Mouse (Mus musculus): ENCODE results near the gene Fam3a. TPM values are rescaled to one million over a fixed set of nuclear protein-coding genes. Genes with fewer than 3 reads are reported as not detected.
"Not testable (repeated sequence)": the region's sequence is repeated elsewhere in the genome, so short reads cannot be mapped to it uniquely, and the experiment has no call there.

Fam3a gene
- polyA plus RNA-seq, 1 experiment from 2014 or later: 31.6 TPM

- 0 out of 2 replicates have a peak, but pooled peaks cover 7% of the 10 kb centered on the region for H3K36me3 ChIP-seq (ENCODE audit: poor library complexity, severe bottlenecking)
Observed at GRCm38 (mm10) chrX:74388153-74388552, 4.9 kb downstream of the Fam3a start.

DNA sequence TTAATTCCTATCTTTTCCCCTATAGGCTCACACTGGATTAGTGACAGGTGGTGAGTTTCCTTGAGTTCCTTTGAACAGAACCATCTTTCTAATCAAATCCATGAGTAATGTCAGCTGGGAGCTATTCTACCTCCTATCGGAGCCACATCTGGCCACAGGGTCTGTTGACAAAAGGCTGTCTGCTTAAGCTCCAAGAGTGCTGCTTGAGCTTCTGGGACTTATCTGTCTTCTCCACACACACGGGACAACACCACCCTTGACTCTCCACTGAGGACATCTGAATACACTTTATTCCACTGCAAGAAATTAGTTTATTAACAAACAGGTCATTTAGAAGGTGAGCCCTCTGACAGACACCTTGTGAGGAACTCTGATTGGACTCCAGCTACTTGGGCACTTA is 8.6 kb downstream of the Fam3a start:
- no peaks in the 10 kb centered on the region for H3K4me1 ChIP-seq
- no peak overlapping the region for H3K4me3 ChIP-seq
- no peaks in the 10 kb centered on the region for H3K27me3 ChIP-seq
- H3K4me2 ChIP-seq: no peak overlapping the region
- no peak overlapping the region for H3K9ac ChIP-seq
- H3K9me3 ChIP-seq (replicated peaks): no peaks in the 10 kb centered on the region
- no peak overlapping the region for H3K27ac ChIP-seq
- 0 out of 2 replicates have a peak, but pooled peaks cover 7% of the 10 kb centered on the region for H3K36me3 ChIP-seq (ENCODE audit: poor library complexity, severe bottlenecking)
- ATAC-seq: no peak
- WGBS: 83% methylated on average over 2 of the region's 2 CpGs

More at GRCm38 (mm10) chrX:74388153-74388552, 4.9 kb downstream of the Fam3a start:
- peaks cover 5% of the 10 kb centered on the region; the same call in 1 of the 2 replicates for H3K4me1 ChIP-seq
- no peak overlapping the region for H3K4me2 ChIP-seq
- no peak overlapping the region for H3K9ac ChIP-seq
- no peaks in the 10 kb centered on the region for H3K9me3 ChIP-seq (replicated peaks)
- no peaks in the 10 kb centered on the region for H3K27me3 ChIP-seq
- ATAC-seq: no peak
- no peak overlapping the region for H3K4me3 ChIP-seq
- H3K27ac ChIP-seq: no peak overlapping the region

GRCm38 (mm10) chrX:74372888-74373549 is 20.1 kb downstream of the Fam3a start, which contains the start of the genes Ubl4a and Slc10a3:
Gene Ubl4a (minus strand): TSS chrX:74373218.
Gene Slc10a3 (minus strand): TSS chrX:74373349.
- H3K4me3 ChIP-seq: peak within 1 kb of the TSS; percentile 42
- peak within 1 kb of the TSS; percentile 63 for H3K4me2 ChIP-seq
- H3K9me3 ChIP-seq (replicated peaks): no peaks in the 10 kb centered on the region
- H3K27me3 ChIP-seq: no peaks in the 10 kb centered on the region
- ATAC-seq: peak; percentile 94
- H3K36me3 ChIP-seq (ENCODE audit: poor library complexity, severe bottlenecking): peaks cover 9% of the 10 kb centered on the region; the same call in 1 of the 2 replicates
- no peak within 1 kb of the TSS for H3K27ac ChIP-seq
- 0 out of 2 replicates have a peak, but pooled peaks cover 10% of the 10 kb centered on the region for H3K4me1 ChIP-seq
- peak within 1 kb of the TSS; percentile 59 for H3K9ac ChIP-seq
- 18% methylated on average over 32 of the region's 32 CpGs for WGBS

- peak; percentile 80 for ATAC-seq
- H3K9me3 ChIP-seq (replicated peaks): no peaks in the 10 kb centered on the region
Observed at GRCm38 (mm10) chrX:74368209-74368909, 24.7 kb downstream of the Fam3a start.

GRCm38 (mm10) chrX:74367512-74367911 is 25.6 kb downstream of the Fam3a start:
- H3K36me3 ChIP-seq (ENCODE audit: poor library complexity, severe bottlenecking): peaks cover 15% of the 10 kb centered on the region; the same call in 1 of the 2 replicates
- peaks cover 14% of the 10 kb centered on the region for H3K4me1 ChIP-seq
- peak overlapping the region; percentile 72 for H3K4me2 ChIP-seq
- no peaks in the 10 kb centered on the region for H3K9me3 ChIP-seq (replicated peaks)
- no peak overlapping the region for H3K27ac ChIP-seq
- peak overlapping the region; percentile 77 for H3K9ac ChIP-seq
- peak overlapping the region; percentile 56 for H3K4me3 ChIP-seq
- WGBS: 65% methylated on average over 10 of the region's 10 CpGs
- no peaks in the 10 kb centered on the region for H3K27me3 ChIP-seq
- no peak for ATAC-seq

More at GRCm38 (mm10) chrX:74368209-74368909, 24.7 kb downstream of the Fam3a start:
- H3K9ac ChIP-seq: peak overlapping the region; percentile 77
- 24% methylated on average over 34 of the region's 49 CpGs for WGBS
- H3K36me3 ChIP-seq (ENCODE audit: poor library complexity, severe bottlenecking): peaks cover 15% of the 10 kb centered on the region; the same call in 1 of the 2 replicates
- H3K4me2 ChIP-seq: peak overlapping the region; percentile 72
- H3K4me3 ChIP-seq: peak overlapping the region; percentile 56
- peak overlapping the region; percentile 54 for H3K27ac ChIP-seq
- peaks cover 19% of the 10 kb centered on the region for H3K4me1 ChIP-seq
- no peaks in the 10 kb centered on the region for H3K27me3 ChIP-seq

- Histone ChIP-seq H3K4me2 (no peak overlapping the region), H3K27me3 (no peaks in the 10 kb centered on the region), H3K36me3 (ENCODE audit: poor library complexity, severe bottlenecking) (no peaks in the 10 kb centered on the region), H3K9me3 (replicated peaks) (no peaks in the 10 kb centered on the region), H3K9ac (no peak overlapping the region), H3K4me3 (no peak overlapping the region), H3K27ac (no peak overlapping the region), H3K4me1 (no peaks in the 10 kb centered on the region)
- ATAC-seq: no peak
- WGBS: 59% methylated on average over 11 of the region's 11 CpGs
Observed at GRCm38 (mm10) chrX:74359171-74359570, 33.9 kb downstream of the Fam3a start.

DNA sequence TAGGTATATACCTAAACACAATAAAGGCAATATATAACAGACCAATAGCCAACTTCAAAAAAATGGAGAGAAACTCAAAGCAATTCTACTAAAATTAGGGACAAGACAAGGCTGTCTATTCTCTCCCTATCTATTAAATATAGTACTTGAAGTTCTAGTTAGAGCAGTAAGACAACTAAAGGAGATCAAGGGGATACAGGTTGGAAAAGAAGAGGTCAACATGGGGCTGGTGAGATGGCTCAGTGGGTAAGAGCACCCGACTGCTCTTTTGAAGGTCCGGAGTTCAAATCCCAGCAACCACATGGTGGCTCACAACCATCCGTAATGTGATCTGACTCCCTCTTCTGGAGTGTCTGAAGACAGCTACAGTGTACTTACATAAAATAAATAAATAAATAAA is 36.0 kb downstream of the Fam3a start:
- not testable (repeated sequence) for H3K36me3 ChIP-seq (ENCODE audit: poor library complexity, severe bottlenecking); H3K9me3 ChIP-seq (replicated peaks); H3K4me2 ChIP-seq; H3K4me1 ChIP-seq; ATAC-seq; H3K9ac ChIP-seq; H3K27me3 ChIP-seq; H3K4me3 ChIP-seq; H3K27ac ChIP-seq
- 91% methylated on average over 3 of the region's 3 CpGs for WGBS

GRCm38 (mm10) chrX:74353467-74353770 is 39.7 kb downstream of the Fam3a start, which contains the start of gene Lage3:
Gene Lage3 (minus strand): TSS chrX:74353618.
- Histone ChIP-seq H3K27me3 (no peaks in the 10 kb centered on the region), H3K27ac (no peak within 1 kb of the TSS), H3K9me3 (replicated peaks) (no peaks in the 10 kb centered on the region), H3K4me2 (peak within 1 kb of the TSS; percentile 63), H3K9ac (peak within 1 kb of the TSS; percentile 65), H3K4me3 (peak within 1 kb of the TSS; percentile 45), H3K4me1 (peaks cover 4% of the 10 kb centered on the region; the same call in 1 of the 2 replicates), H3K36me3 (ENCODE audit: poor library complexity, severe bottlenecking) (no peaks in the 10 kb centered on the region)
- ATAC-seq: peak; percentile 90
- WGBS: 21% methylated on average over 9 of the region's 22 CpGs

DNA sequence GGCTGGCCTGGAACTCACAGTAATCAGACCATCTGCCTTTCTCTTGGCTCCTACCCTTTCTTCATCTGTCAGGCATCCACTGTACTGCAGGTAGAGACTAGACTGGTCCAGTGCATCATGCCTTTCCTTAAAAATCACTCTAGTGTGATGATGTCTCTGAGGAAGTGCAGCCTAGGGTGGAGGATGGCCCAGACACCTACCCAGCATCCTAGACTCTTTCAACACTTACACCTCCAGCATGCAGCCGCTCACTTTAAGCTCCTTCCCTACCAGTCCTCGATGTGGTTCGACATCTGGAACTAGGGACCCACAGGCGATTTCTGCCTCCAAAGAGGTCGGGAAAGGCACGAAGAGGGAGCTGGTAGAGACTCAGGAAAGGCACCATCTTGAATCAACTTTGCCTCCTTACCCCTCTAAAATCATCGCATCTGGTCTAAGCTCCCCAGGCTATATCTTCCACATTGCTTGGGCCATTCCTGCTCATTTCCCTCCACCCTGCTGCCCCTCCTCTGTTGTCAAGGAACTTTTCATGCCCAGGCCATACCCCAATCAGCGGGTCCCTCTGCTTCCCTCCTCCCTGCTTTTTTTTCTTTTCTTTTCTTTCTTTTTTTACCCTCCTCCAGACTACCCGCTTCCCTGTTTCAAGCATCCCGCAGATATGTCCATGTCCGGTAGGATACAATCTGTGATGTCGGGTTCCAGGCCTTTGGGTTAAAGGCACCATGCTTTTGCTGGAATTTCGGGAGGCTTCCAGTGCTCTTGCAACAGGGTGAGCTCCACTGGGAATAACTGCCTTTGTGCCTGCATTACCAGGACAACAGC is 40.2 kb downstream of the Fam3a start:
- H3K27ac ChIP-seq: no peak overlapping the region
- ATAC-seq: peak; percentile 68
- 27% methylated on average over 13 of the region's 13 CpGs for WGBS
- peak overlapping the region; percentile 45 for H3K4me3 ChIP-seq
- H3K9me3 ChIP-seq (replicated peaks): no peaks in the 10 kb centered on the region
- no peaks in the 10 kb centered on the region for H3K36me3 ChIP-seq (ENCODE audit: poor library complexity, severe bottlenecking)
- H3K9ac ChIP-seq: peak overlapping the region; percentile 65
- peak overlapping the region; percentile 63 for H3K4me2 ChIP-seq
- peaks cover 4% of the 10 kb centered on the region; the same call in 1 of the 2 replicates for H3K4me1 ChIP-seq
- no peaks in the 10 kb centered on the region for H3K27me3 ChIP-seq
